Mouse (Mus musculus): Measurements from ENCODE around the gene 4930402F06Rik.

GRCm38 (mm10) chr2:35430806-35431205 is 33.8 kb upstream of the 4930402F06Rik start:
- TF ChIP-seq GATA1 (IDR thresholded peaks at IDR 0.05; ENCODE audit: borderline replicate concordance, low read length) = no peak
- TF ChIP-seq FLI1 (IDR thresholded peaks at IDR 0.05; ENCODE audit: low read length) = no peak
